8 mouse cellular contexts compared by ENCODE assay signal in genomic region chr10:11148884-11149741, GRCm38 (mm10). TPM values are rescaled to one million over a fixed set of nuclear protein-coding genes. Genes with fewer than 3 reads are reported as not detected.
DNase-seq lines count a peak whose midpoint lies in the region; ATAC-seq and TF ChIP-seq lines count a peak whose summit lies in the region.

TSS of gene Shprh (plus strand) at chr10:11149427.

- peak within 1 kb of the TSS; percentile 53; the same call in 1 of the 2 replicates for H3K27ac ChIP-seq in cortical plate, adult 2 months (ENCODE audit: insufficient read depth, low read length)

- TF ChIP-seq POLR2A in cortical plate, adult 2 months (IDR thresholded peaks at IDR 0.05; ENCODE audit: extremely low read depth, insufficient read depth, low read length) = peak; percentile 62; the same call in 1 of the 2 replicates

- H3K4me1 ChIP-seq in cortical plate, adult 2 months (ENCODE audit: control insufficient read depth, insufficient read depth, low read length) = peaks cover 9% of the 10 kb centered on the region
- peaks cover 38% of the 10 kb centered on the region for H3K4me1 ChIP-seq in megakaryocyte, embryonic 14.5 days

- peak; percentile 96 for ATAC-seq in activated CD4-positive, CD25-positive, alpha-beta regulatory T cell, adult 4 months

- H3K9me3 ChIP-seq in megakaryocyte, embryonic 14.5 days = no peaks in the 10 kb centered on the region

- DNase-seq in gastrocnemius, adult 8-10 months (ENCODE audit: low spot score in 2 of 2) = peak; percentile 96 to 98
- DNase-seq in hindlimb bud, embryonic 11.5 days (ENCODE audit: extremely low spot score, low read depth, low spot score) = peak; percentile 98
- peak; percentile 81 to 99 for DNase-seq in left cerebral cortex, adult 8-10 months (ENCODE audit: low spot score in 2 of 2)
- DNase-seq in right cerebral cortex, postnatal 10 days (ENCODE audit: low spot score in 2 of 2) = peak; percentile 98 to 99
- peak; percentile 96 for DNase-seq in urinary bladder, postnatal 25 days (ENCODE audit: low spot score)

- no peak for TF ChIP-seq CTCF in cortical plate, adult 2 months (IDR thresholded peaks at IDR 0.05; ENCODE audit: extremely low read depth, insufficient read depth, low read length)

- H3K4me3 ChIP-seq in cortical plate, adult 2 months (ENCODE audit: insufficient read depth, low read length) = peak within 1 kb of the TSS; percentile 94
- peak within 1 kb of the TSS; percentile 94 for H3K4me3 ChIP-seq in megakaryocyte, embryonic 14.5 days (replicated peaks)

- H3K27me3 ChIP-seq in megakaryocyte, embryonic 14.5 days (replicated peaks) = no peaks in the 10 kb centered on the region

- peaks cover 30% of the 10 kb centered on the region for H3K36me3 ChIP-seq in megakaryocyte, embryonic 14.5 days (replicated peaks; ENCODE audit: low read length)

RNA-seq across cellular contexts. Expression of gene Shprh, which starts in this region (rescaled TPM):
- 10 to 100 TPM; 17.6 to 19.5 TPM for polyA plus RNA-seq in activated CD4-positive, CD25-positive, alpha-beta regulatory T cell, adult 4 months (2017; shearing (Covaris generic))
- polyA plus RNA-seq in cortical plate, adult 2 months (2012; rRNA removed) = 13.3 and 13.6 TPM in 2 replicates
- 1 to 10 TPM; 6.7 to 9.5 (median 7.9) TPM for total RNA-seq in gastrocnemius, adult 8-10 months (2022)
- 10 to 100 TPM; 33.4 to 42.3 (median 35.9) TPM for total RNA-seq in left cerebral cortex, adult 8-10 months (2022)
- 0.39 TPM in 1 of 2 replicates, not detected in the other for polyA plus RNA-seq in megakaryocyte, embryonic 14.5 days (2012; ENCODE audit: insufficient read depth, low replicate concordance)

Comparison
In these comparisons a context has a peak if more than half of its experiments do, and no peak if none do; other contexts are left out.
1. Peak in every context shown above with its lines: DNase-seq, ATAC-seq, H3K4me3 ChIP-seq and H3K27ac ChIP-seq.
2. RNA of gene Shprh (polyA plus RNA-seq): 17.6 to 19.5 TPM in activated CD4-positive, CD25-positive, alpha-beta regulatory T cell, adult 4 months and 13.3 to 13.6 TPM in cortical plate, adult 2 months; 0.39 TPM in megakaryocyte, embryonic 14.5 days; every median in the first group is over 10 times any median in the second.